Mouse (Mus musculus) cerebellum, postnatal 4 days (tissue): ENCODE results near the gene Serpinf2.

Source experiments
- DNase-seq, 2 experiments: peaks; one replicate each; pipeline ENCODE4 v3.0.0; 2022; ENCODE audit warnings: low spot score in 2 of 2, mixed read lengths in 1 of 2

The Serpinf2 gene

GRCm38 (mm10) chr11:75429019-75429705, 10.2 kb downstream of the Serpinf2 start:
- no peak for DNase-seq

GRCm38 (mm10) chr11:75424459-75424858, 14.9 kb downstream of the Serpinf2 start:
- DNase-seq: no peak

- DNase-seq: no peak
Observed at GRCm38 (mm10) chr11:75424033-75424432, 15.4 kb downstream of the Serpinf2 start.

GRCm38 (mm10) chr11:75423091-75423490, 16.3 kb downstream of the Serpinf2 start:
- no peak for DNase-seq

GRCm38 (mm10) chr11:75422013-75422792, 17.2 kb downstream of the Serpinf2 start, which contains the start of gene Serpinf1:
TSS of gene Serpinf1 (minus strand) at chr11:75422701.
- no peak for DNase-seq

GRCm38 (mm10) chr11:75421375-75422012, 17.9 kb downstream of the Serpinf2 start:
- DNase-seq: no peak

GRCm38 (mm10) chr11:75420810-75421374, 18.5 kb downstream of the Serpinf2 start:
- DNase-seq: no peak

- DNase-seq: no peak
Observed at GRCm38 (mm10) chr11:75420037-75420436, 19.4 kb downstream of the Serpinf2 start.

- no peak for DNase-seq
Observed at GRCm38 (mm10) chr11:75415994-75416393, 23.4 kb downstream of the Serpinf2 start.

GRCm38 (mm10) chr11:75415096-75415495, 24.3 kb downstream of the Serpinf2 start:
- no peak for DNase-seq

- DNase-seq: no peak
Observed at GRCm38 (mm10) chr11:75410591-75410990, 28.8 kb downstream of the Serpinf2 start.

GRCm38 (mm10) chr11:75409679-75410575, 29.5 kb downstream of the Serpinf2 start:
- DNase-seq: no peak

- peak in 1 of 2 experiments; percentile 45 for DNase-seq
Observed at GRCm38 (mm10) chr11:75406865-75407264, 32.5 kb downstream of the Serpinf2 start.

GRCm38 (mm10) chr11:75406104-75406503, 33.3 kb downstream of the Serpinf2 start:
- no peak for DNase-seq

GRCm38 (mm10) chr11:75404801-75405200, 34.6 kb downstream of the Serpinf2 start:
- DNase-seq: no peak

GRCm38 (mm10) chr11:75403301-75404052, 35.9 kb downstream of the Serpinf2 start:
- DNase-seq: no peak

GRCm38 (mm10) chr11:75402271-75402690, 37.1 kb downstream of the Serpinf2 start:
- DNase-seq: peak in 1 of 2 experiments; percentile 42

GRCm38 (mm10) chr11:75400099-75400498, 39.3 kb downstream of the Serpinf2 start:
- DNase-seq: no peak

GRCm38 (mm10) chr11:75399411-75399841, 40.0 kb downstream of the Serpinf2 start:
- no peak for DNase-seq

- DNase-seq: no peak
Observed at GRCm38 (mm10) chr11:75397452-75397851, 41.9 kb downstream of the Serpinf2 start.
